Mouse (Mus musculus) monocyte, adult 5-6 weeks (primary cell): ENCODE measurements around the gene Nat8f3. TPM values are rescaled to one million over a fixed set of nuclear protein-coding genes. Genes with fewer than 3 reads are reported as not detected.
"Not testable (repeated sequence)": the region's sequence is repeated elsewhere in the genome, so short reads cannot be mapped to it uniquely, and the experiment has no call there.

Experiments
- ATAC-seq: fragments of 153-309, 156-312 bp; replicated peaks from 2 replicates; pipeline ENCODE4 v1.8.0; 2017; ENCODE audit warnings: mild to moderate bottlenecking; ENCODE audit not compliant: low TSS enrichment, insufficient number of reproducible peaks, severe bottlenecking, poor library complexity, low FRiP score
- total RNA-seq: library from RNA; stranded (forward); fragments of 200-1000, 200-491, 200-594 nt; gene quantifications from 3 replicates; pipeline ENCODE4 v1.2.3, GENCODE M21; 2017

Gene Nat8f3
- not detected in 3 replicates for total RNA-seq

DNA sequence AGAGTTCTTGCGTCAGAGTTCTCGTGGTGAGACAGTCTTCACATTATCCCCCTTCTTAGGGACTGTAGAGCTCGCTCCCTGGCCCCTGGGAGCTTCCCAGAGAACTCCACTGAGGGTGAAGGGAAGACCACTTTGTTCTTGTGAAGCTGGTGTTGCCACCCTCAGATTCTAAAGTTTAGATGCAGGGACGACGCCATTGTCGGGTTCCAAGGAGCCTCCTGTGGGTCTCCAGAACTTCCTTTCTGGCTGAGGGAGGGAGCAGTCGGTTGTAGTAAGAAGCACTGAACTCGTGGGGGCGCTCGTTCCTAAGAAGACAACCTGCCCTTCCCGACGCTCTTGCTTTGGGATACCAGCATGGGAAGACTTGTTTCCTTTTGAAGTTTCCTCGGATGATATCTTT, at the start of gene Nat8f3:
Gene Nat8f3 (minus strand): TSS at position 223 of the 400 bp plus-strand sequence.
- ATAC-seq = not testable (repeated sequence)

GRCm38 (mm10) chr6:85813339-85813738, 47.8 kb upstream of the Nat8f3 start:
- no peak for ATAC-seq

DNA sequence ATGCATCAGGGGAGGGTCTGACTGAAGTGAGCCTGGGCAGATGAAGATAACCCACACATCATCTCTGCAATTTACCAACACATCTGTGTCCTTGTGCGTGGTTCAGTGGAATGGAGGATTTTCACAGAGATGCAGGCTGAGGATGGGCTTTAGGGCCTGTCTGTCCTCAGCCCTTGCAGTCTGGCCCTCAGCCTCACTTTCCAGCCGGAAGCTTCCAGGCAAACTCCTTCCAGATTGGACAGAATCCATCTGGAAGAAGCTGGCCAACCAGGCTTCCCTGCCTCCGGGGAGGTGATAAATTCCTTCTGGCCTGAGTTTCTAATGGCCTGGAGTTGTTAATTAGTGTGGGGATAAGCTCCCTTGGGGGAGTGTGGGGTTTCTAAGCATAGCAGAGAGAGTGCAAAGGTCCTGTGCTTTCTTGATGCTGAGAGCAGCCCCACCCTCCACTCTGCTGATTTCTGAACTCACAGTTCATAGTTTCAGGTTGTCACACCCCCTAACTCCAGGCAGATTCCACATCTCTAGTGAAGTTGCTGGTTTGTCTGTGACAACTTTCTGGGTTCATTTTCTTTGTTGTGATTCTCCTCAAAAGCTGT, 45.5 kb upstream of the Nat8f3 start:
- ATAC-seq = not testable (repeated sequence)

DNA sequence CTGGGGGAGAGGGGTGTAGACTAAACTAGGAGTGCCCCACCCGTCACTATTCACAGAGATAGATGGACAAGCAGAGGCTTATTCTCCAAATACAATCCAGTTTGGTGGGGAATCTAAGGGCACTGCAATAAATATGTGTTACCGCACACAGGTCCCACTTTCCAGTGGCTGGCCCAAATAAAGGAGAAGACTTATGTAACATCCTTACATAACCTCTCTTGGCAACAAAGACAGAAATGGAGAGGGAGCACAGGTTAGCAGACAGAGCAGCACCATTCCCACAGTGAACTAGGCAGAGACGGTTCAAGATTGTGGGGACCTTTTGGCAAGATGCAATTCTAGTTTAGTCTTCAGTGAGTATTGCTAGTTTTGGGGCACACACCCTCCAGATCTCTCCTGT, 45.0 kb upstream of the Nat8f3 start:
- ATAC-seq = not testable (repeated sequence)

- ATAC-seq = not testable (repeated sequence)
Measured at GRCm38 (mm10) chr6:85809784-85810183, 44.2 kb upstream of the Nat8f3 start.

GRCm38 (mm10) chr6:85803180-85803579, 37.6 kb upstream of the Nat8f3 start:
- not testable (repeated sequence) for ATAC-seq

GRCm38 (mm10) chr6:85763127-85764070, 2.2 kb downstream of the Nat8f3 start:
- ATAC-seq = not testable (repeated sequence)

DNA sequence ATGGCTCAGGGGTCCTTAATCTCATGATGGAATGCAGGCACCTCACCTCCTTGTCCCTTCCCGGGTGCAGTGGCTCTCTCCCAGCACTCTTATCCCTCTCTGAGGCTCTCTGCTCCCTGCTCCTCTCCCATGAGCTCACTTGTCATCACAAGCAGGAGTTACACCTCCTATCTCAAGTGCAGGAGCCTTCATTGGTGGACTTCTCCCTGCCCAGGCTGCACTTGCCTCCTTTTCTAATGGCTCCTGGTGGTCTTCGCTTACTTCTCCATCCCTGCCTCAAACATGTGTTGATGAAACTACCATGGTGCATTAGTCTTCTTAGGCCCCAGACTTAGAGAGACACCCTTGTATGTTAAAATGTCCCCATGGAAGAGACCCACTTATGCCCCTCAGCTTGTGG, 2.9 kb downstream of the Nat8f3 start:
- not testable (repeated sequence) for ATAC-seq

- not testable (repeated sequence) for ATAC-seq
Measured at GRCm38 (mm10) chr6:85755705-85756249, 9.8 kb downstream of the Nat8f3 start.

GRCm38 (mm10) chr6:85713105-85713504, 52.4 kb downstream of the Nat8f3 start, which contains the start of gene Nat8f7:
Gene Nat8f7, minus strand, starts transcription at chr6:85713205.
- ATAC-seq = not testable (repeated sequence)

- not testable (repeated sequence) for ATAC-seq
Measured at GRCm38 (mm10) chr6:85709607-85710006, 55.9 kb downstream of the Nat8f3 start.

- ATAC-seq = not testable (repeated sequence)
Measured at GRCm38 (mm10) chr6:85709206-85709605, 56.3 kb downstream of the Nat8f3 start.

DNA sequence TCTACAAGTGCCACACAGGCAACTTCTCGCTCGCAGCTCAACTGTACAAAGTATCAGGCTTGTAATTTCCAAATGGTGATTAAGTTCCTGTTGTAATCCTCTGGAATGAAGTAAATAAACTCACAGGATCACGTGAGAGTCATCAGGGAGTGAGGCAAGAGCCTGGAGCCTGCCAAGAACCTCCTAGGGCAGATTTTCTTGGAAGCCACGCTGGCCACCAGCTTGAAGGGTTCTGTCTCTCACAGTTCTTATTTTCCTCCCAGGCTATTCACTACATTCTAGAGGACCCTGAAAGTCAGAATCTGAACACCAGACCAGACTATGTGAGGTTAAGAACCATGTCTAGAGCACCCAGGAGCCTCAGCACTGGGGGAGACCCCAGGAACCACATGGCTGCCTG, 63.6 kb downstream of the Nat8f3 start:
- not testable (repeated sequence) for ATAC-seq

Other genes starting within 250 kb of the Nat8f3 start
- 3.8 to 6.3 TPM (median 4.1 TPM) in 3 replicates for gene Alms1, start 178.2 kb downstream of the Nat8f3 start, total RNA-seq
- gene Nat8f7, start 52.5 kb downstream of the Nat8f3 start, total RNA-seq = not detected in 3 replicates
- not detected in 3 replicates for gene Nat8f6, start 55.2 kb upstream of the Nat8f3 start, total RNA-seq
- gene Nat8f5, start 55.2 kb upstream of the Nat8f3 start, total RNA-seq = not detected in 3 replicates
- not detected in 3 replicates for gene Nat8, start 66.3 kb upstream of the Nat8f3 start, total RNA-seq
- not detected in 3 replicates for gene Nat8f2, start 103.4 kb upstream of the Nat8f3 start, total RNA-seq
- gene Nat8f4, start 139.1 kb upstream of the Nat8f3 start, total RNA-seq = 2.5 to 3.9 TPM (median 2.5 TPM) in 3 replicates
- 14.0 to 25.4 TPM (median 23.2 TPM) in 3 replicates for gene Tprkb, start 146.1 kb upstream of the Nat8f3 start, total RNA-seq
- gene Nat8f1, start 149.9 kb upstream of the Nat8f3 start, total RNA-seq = 2.8 to 8.0 TPM (median 3.5 TPM) in 3 replicates
- 75.8 to 124 TPM (median 81.0 TPM) in 3 replicates for gene Dusp11, start 195.9 kb upstream of the Nat8f3 start, total RNA-seq